Mouse (Mus musculus): ENCODE measurements around the gene Got1. TPM values are rescaled to one million over a fixed set of nuclear protein-coding genes. Genes with fewer than 3 reads are reported as not detected.

The Got1 gene
- polyA plus RNA-seq, 1 experiment: 50.6 TPM

DNA sequence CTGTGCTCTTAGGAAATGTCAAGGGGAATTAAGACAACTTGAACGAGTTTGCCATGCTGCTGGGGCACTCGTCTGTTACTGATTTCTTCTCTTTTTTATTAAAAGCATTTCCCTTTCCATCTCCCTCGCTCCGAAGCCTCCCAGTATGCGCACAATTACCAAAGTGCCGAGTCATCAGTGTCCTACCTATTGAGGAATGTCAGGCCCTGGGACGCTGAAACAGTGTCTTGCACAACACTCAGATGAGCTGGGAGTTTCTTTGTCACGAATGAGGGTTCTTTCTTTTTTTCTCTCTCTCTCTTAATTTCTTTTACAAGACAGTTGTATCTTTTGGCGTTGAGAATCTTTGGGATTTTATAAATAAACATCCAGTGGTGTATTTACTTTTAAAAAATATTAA is 43.9 kb downstream of the Got1 start:
- no peak for DNase-seq (ENCODE audit: low spot score)

GRCm38 (mm10) chr19:43479431-43479830 is 45.0 kb downstream of the Got1 start:
- no peak for DNase-seq (ENCODE audit: low spot score)

- no peak for DNase-seq (ENCODE audit: low spot score)
Measured at GRCm38 (mm10) chr19:43478891-43479290, 45.5 kb downstream of the Got1 start.

DNA sequence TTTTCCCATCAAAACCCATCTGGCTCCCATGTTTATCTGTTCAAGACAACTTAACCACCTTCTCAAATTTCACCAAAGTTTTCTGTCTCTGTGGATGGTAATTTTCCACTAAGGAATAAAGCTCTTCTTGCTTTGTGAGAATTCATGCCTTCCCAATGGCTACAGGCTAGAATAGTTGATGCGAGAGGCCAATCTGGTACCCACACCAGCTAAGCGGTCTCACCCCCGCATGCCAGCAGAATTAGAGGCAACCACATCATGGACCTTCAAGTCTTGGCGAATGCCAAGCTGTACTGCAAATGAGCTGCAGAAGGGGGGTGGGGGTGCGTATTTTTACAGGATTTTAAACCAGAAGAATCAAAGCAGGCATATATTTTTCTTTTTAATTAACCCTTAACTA is 47.0 kb downstream of the Got1 start:
- DNase-seq (ENCODE audit: low spot score): no peak

DNA sequence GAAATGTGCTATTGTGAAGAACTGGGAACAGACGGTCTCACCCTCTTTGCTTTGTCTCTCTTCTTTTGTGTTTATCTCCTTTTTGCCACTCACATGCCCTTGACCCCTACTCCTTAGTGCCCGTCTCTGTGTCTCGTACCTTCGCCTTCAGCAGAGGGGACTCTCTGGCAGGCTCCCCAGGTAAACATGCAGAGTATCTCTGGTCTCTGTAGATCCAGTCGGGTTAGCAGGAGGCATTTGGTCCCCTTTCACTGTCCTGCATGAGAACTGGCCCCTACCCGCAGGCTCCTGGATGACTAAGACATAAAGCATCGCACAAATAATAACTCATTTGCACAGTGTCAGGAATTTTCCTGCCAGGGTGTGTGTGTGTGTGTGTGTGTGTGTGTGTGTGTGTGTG is 48.3 kb downstream of the Got1 start:
- no peak for DNase-seq (ENCODE audit: low spot score)

DNA sequence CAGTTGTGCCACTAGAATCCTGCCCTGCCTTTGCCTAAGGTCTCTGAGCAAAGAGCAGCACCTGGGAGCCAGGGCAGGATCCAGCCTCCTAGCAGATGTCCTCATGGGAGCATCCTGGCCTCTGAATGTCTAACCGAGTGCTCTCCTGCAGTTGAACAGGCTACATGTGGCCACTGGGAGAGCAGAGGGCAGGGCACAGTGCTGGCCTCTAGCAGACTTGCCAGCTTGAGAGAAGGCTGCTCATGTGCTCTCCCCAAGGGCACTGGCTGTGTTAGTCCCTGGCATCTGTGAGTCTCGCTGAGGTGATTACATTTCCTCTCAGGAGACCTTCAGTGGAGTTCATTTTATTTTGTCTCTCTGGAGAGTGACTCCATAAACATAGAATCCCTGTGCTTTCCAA is 48.8 kb downstream of the Got1 start:
- DNase-seq (ENCODE audit: low spot score): no peak

DNA sequence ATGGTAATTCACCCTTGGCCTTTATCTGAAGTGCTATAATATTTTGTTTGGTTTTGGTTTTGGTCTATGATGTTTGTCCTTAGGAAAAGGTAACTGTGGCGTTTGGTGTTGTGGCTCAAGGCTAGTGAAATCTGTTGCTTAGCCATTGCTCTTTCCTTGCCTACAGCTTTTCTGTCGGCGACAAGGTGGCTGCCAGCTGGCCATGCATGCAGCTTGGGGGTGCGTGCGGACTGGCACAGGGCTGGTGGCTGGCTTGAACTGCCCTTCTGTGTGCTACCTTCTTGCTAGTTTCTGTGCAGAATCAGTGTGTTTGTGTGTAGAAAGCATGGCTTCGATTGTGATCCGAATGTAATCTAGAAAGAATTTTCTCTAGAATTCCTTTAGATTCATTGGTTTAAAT is 51.6 kb downstream of the Got1 start:
- no peak for DNase-seq (ENCODE audit: low spot score)

- no peak for DNase-seq (ENCODE audit: low spot score)
Measured at GRCm38 (mm10) chr19:43472331-43472730, 52.1 kb downstream of the Got1 start.

DNA sequence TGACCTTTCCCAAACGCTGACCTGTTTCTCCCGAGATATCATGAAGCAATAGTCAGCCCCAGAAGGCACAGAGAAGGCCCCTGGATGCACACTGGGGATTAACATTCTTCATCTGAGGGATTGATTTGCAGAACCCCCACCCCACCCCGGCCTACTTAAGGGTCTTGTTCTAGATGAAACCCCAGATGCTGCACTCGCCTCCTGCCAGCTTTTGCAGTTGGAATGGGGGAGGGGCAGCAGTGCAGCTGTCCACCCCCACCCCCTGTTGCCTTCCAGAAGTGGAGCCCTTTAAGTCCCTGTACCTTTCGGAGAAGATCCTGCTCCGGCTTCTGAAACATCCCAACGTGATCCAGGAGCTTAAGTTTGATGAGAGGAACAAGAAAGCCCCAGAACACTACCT is 55.1 kb downstream of the Got1 start:
- no peak for DNase-seq (ENCODE audit: low spot score)

- DNase-seq (ENCODE audit: low spot score): no peak
Measured at GRCm38 (mm10) chr19:43467927-43468685, 56.3 kb downstream of the Got1 start.

GRCm38 (mm10) chr19:43465601-43466255 is 58.7 kb downstream of the Got1 start:
- DNase-seq (ENCODE audit: low spot score): no peak

DNA sequence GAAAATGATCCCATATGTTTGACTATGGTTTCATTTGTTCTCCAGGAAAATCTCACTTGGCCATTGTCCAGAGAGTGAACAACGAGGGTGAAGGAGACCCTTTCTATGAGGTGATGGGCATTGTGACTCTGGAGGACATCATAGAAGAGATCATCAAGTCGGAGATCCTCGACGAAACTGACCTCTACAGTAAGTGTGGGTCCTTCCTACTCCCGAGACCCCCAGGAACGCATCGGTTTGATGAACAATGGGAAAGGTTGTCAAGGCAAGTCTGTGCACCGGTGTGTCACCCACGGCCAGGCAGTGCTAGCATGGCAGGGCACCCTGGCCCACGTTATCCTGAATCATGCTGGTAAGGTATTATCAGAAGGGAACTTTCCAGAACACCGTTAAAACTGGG is 59.3 kb downstream of the Got1 start:
- no peak for DNase-seq (ENCODE audit: low spot score)

DNA sequence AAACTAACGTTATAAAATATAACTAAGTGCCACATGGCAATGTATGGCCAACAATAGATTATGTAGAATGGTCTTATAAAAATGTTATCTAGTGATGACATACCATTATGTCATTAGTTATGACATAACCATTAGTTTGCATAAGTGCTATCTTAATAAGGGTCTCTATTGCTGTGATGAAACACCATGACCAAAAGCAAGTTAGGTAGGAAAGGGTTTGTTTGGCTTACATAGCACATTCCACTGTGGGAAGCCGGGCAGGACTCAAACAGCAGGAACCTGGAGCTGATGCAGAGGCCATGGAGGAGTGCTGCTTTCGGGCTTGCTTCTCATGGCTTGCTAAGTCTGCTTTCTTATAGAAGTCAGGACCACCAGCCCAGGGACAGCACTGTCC is 60.1 kb downstream of the Got1 start:
- no peak for DNase-seq (ENCODE audit: low spot score)

- no peak for DNase-seq (ENCODE audit: low spot score)
Measured at GRCm38 (mm10) chr19:43463546-43464293, 60.7 kb downstream of the Got1 start.

DNA sequence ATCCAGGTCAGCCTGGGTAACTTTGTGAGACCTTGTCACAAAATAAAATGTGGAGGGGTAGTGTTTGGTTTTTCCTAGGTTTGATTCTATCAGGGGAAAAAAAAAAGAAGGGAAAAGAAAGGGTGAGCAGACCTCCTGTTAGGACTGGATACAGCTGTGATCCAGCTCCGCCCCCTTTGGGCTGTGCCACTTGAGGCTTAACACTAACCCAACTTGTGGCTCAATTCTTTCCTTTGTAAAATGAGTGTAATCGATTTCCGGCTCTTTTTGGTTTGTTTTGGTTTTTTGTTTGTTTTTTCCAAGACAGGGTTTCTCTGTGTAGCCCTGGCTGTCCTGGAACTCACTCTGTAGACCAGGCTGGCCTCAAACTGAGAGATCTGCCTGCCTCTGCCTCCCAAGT is 62.3 kb downstream of the Got1 start:
- DNase-seq (ENCODE audit: low spot score): no peak

DNA sequence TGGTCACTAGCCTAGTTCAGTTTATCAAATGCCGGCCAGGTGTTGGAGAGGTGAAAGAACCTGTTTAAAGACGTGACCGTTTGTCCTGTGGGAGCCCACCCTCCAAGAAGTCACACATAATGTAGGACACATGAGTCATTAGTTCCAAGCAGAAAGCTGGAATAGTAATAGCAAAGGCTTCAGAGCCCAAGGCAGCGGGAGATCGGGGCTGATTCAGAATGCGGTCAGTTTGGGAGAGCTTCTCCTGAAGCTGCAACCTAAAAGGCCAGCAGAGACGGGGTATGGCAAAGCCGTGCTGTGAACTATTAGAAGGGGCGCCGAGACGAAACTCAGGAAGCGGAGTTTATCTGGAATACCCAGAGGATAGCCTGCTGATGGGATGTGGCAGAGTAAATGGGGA is 63.9 kb downstream of the Got1 start:
- no peak for DNase-seq (ENCODE audit: low spot score)

GRCm38 (mm10) chr19:43459948-43460347 is 64.5 kb downstream of the Got1 start:
- DNase-seq (ENCODE audit: low spot score): no peak

GRCm38 (mm10) chr19:43453025-43453424 is 71.4 kb downstream of the Got1 start:
- no peak for DNase-seq (ENCODE audit: low spot score)

- DNase-seq (ENCODE audit: low spot score): no peak
Measured at GRCm38 (mm10) chr19:43452176-43452575, 72.2 kb downstream of the Got1 start.

DNA sequence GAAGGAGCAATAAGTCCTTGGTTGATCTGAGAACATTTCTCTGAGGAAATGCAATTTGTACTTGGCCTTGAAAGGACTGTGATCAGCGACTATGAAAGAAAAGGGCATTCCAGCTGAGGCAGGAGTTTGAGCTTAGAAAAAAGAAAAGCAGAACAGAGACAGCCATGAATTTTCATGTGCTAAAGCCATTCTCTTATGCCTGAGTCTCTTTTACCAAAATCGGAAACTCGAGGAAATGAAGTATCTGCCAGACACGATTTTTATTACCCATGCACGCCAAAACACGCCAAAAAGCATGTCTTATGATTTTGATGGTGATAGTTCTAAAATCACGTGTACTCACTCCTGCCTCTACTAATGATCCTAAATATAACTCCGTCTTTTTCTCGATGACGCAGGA is 72.8 kb downstream of the Got1 start:
- DNase-seq (ENCODE audit: low spot score): no peak

Measured in urinary bladder, adult 2 months (tissue).